Mouse (Mus musculus) liver, postnatal 0 days (tissue): ENCODE data around the gene Car7.

Experiments
- CTCF ChIP-seq: sonication (generic); IDR thresholded peaks from 2 replicates; pipeline ENCODE4 v1.5.1; 2016; ENCODE audit warnings: antibody characterized with exemption, low read depth
- EP300 ChIP-seq: IDR thresholded peaks from 2 replicates; pipeline ENCODE4 v1.6.1; 2016; ENCODE audit warnings: antibody characterized with exemption, low read depth, mild to moderate bottlenecking

DNA sequence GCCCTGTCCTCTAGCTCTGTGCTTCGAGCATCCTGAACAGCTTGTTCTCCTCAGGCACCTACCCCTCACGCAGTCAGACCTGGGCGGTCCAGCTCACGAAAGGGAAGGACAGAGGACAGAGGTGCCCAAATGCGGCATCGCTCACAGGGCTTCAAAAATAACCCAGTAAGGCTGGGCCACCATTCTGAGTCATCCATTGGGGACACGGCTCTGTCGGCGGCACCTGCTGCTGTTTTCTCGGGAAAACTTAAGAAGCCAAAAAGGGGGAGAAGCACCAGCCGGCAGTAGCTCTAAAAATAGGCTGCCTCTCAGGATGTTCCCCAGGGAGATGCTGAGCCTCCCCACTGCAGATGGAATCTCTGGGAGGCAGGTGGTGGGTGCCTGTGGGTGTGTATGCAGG, 7.7 kb downstream of the Car7 start:
- TF ChIP-seq CTCF = no peak
- TF ChIP-seq EP300 = no peak
